Mouse (Mus musculus): Measurements from ENCODE around the gene Map2k7.

- TF ChIP-seq CTCF (IDR thresholded peaks at IDR 0.05; ENCODE audit: control insufficient read depth, insufficient read depth, insufficient replicate concordance, low read depth, low read length): no peak
- no peak for TF ChIP-seq POLR2A (IDR thresholded peaks at IDR 0.05; ENCODE audit: control insufficient read depth, low read depth, low read length)
These were observed 16.5 kb upstream of the Map2k7 start for GRCm38 (mm10) chr8:4222059-4222458.
